Mouse (Mus musculus): ENCODE results near the gene Suco. TPM values are rescaled to one million over a fixed set of nuclear protein-coding genes. Genes with fewer than 3 reads are reported as not detected.

Suco gene
- total RNA-seq, 2 experiments from 2014 or later, result 26.4 to 61.3 TPM

- ATAC-seq (ENCODE audit: poor library complexity, severe bottlenecking), result no peak
Measured at GRCm38 (mm10) chr1:161793321-161793720, 83.2 kb downstream of the Suco start.

GRCm38 (mm10) chr1:161792687-161792969, 83.9 kb downstream of the Suco start:
- no peak for ATAC-seq (ENCODE audit: poor library complexity, severe bottlenecking)

- ATAC-seq (ENCODE audit: poor library complexity, severe bottlenecking), result no peak
Measured at GRCm38 (mm10) chr1:161791854-161792686, 84.4 kb downstream of the Suco start.

- ATAC-seq (ENCODE audit: poor library complexity, severe bottlenecking), result peak; percentile 39
Measured at GRCm38 (mm10) chr1:161788339-161788738, 88.1 kb downstream of the Suco start, which contains the start of gene Fasl. Fasl (minus strand) TSS chr1:161788495.

GRCm38 (mm10) chr1:161782725-161783124, 93.8 kb downstream of the Suco start:
- no peak for ATAC-seq (ENCODE audit: poor library complexity, severe bottlenecking)

- peak; percentile 25; the same call in 1 of the 2 replicates for ATAC-seq (ENCODE audit: poor library complexity, severe bottlenecking)
Measured at GRCm38 (mm10) chr1:161781594-161781993, 94.9 kb downstream of the Suco start.

GRCm38 (mm10) chr1:161779057-161779456, 97.4 kb downstream of the Suco start:
- peak; percentile 24; the same call in 1 of the 2 replicates for ATAC-seq (ENCODE audit: poor library complexity, severe bottlenecking)

GRCm38 (mm10) chr1:161775151-161775550, 101.3 kb downstream of the Suco start:
- ATAC-seq (ENCODE audit: poor library complexity, severe bottlenecking), result peak; percentile 16; the same call in 1 of the 2 replicates

- ATAC-seq (ENCODE audit: poor library complexity, severe bottlenecking), result no peak
Measured at GRCm38 (mm10) chr1:161771293-161771692, 105.2 kb downstream of the Suco start.

GRCm38 (mm10) chr1:161769329-161769728, 107.2 kb downstream of the Suco start:
- no peak for ATAC-seq (ENCODE audit: poor library complexity, severe bottlenecking)

- peak; percentile 76 for ATAC-seq (ENCODE audit: poor library complexity, severe bottlenecking)
Measured at GRCm38 (mm10) chr1:161767101-161767524, 109.4 kb downstream of the Suco start.

- ATAC-seq (ENCODE audit: poor library complexity, severe bottlenecking), result peak; percentile 92
Measured at GRCm38 (mm10) chr1:161766656-161767055, 109.8 kb downstream of the Suco start.

Other genes with a start within 250 kb of the Suco start
- 1.2 and 1.3 TPM in 2 replicates for gene Fasl, start 88.2 kb downstream of the Suco start, total RNA-seq (2015)
- gene Fasl, start 88.2 kb downstream of the Suco start, total RNA-seq (2017), result 1.5 and 1.8 TPM in 2 replicates
- 11.7 and 13.5 TPM in 2 replicates for gene Pigc, start 92.5 kb upstream of the Suco start, total RNA-seq (2015)
- gene Pigc, start 92.5 kb upstream of the Suco start, total RNA-seq (2017), result 19.1 and 23.2 TPM in 2 replicates
- gene 4930558K02Rik, start 103.0 kb upstream of the Suco start, total RNA-seq (2015), result not detected in 2 replicates
- gene 4930558K02Rik, start 103.0 kb upstream of the Suco start, total RNA-seq (2017), result not detected in 2 replicates